In the genomic region with DNA sequence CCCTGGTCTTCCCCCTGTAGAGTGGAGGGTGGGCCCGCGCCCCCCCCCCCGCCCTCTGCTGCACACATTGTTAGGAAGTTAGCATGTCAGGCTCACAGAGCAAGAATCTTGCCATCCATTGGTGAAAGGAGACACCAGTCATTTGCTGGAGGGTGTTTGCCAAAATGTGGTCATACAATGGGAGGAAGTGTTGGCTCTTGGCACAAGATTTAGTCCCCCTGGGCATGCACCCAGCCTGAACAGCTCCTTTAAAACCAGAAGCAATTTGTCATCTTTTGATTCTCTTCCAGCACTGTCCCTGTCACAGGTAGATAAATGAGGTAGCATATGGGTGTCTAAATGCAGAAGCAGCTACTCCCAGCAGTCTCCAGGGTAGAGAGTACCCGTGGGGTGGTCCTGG, we compare ENCODE assay signal across 9 mouse cellular contexts.
DNase-seq lines count a peak whose midpoint lies in the region; TF ChIP-seq lines count a peak whose summit lies in the region.
"Had no signal": no experiment of that assay in that cellular context is flagged by ENCODE, and none has a peak within 500 bp of the region (broad histone marks: within the 10 kb centered on the region; RNA-seq: fewer than 3 reads in every experiment).

No protein-coding gene starts in this region.

- peak; percentile 32 to 52 for DNase-seq in heart, postnatal 10 days
- DNase-seq in heart, adult 9 months (ENCODE audit: low spot score in 2 of 2): no peak
- DNase-seq in MEL (ENCODE audit: low read depth, low spot score): peak; percentile 52
- peak; percentile 61 for DNase-seq in cerebellum, adult 9-10 months
- DNase-seq in kidney, postnatal 36 days: peak; percentile 60 to 61
- no peak for DNase-seq in right cerebral cortex, adult 18-20 months
- no peak for DNase-seq in embryo, embryonic 10 days (ENCODE audit: low spot score)
- no peak for DNase-seq in thymus, postnatal 25 days

- no peak for TF ChIP-seq CTCF in MEL (IDR thresholded peaks at IDR 0.05 in 2 of 3, conservative IDR thresholded peaks at IDR 0.05 in 1 of 3; ENCODE audit: control insufficient read depth in 1 of 3, insufficient read depth in 1 of 3, low read depth in 2 of 3, low read length in 3 of 3, poor library complexity in 1 of 3, severe bottlenecking in 1 of 3)

- no peaks in the 10 kb centered on the region for H3K79me2 ChIP-seq in MEL (ENCODE audit: control insufficient read depth, insufficient read depth, low read length, poor library complexity)

- no peak for TF ChIP-seq RAD21 in MEL (IDR thresholded peaks at IDR 0.05; ENCODE audit: low read depth, low read length)

- H3K27me3 ChIP-seq in MEL (ENCODE audit: control insufficient read depth in 1 of 2, insufficient read depth in 2 of 2, low read length in 2 of 2): no peaks in the 10 kb centered on the region
- H3K27me3 ChIP-seq: midbrain, embryonic 12.5 days had no signal

- H3K4me1 ChIP-seq in MEL (ENCODE audit: control insufficient read depth in 1 of 2, insufficient read depth in 2 of 2, low read length in 2 of 2): no peaks in the 10 kb centered on the region

- no peaks in the 10 kb centered on the region; a peak in 2 of 4 replicates for H3K36me3 ChIP-seq in MEL (ENCODE audit: control insufficient read depth in 1 of 2, insufficient read depth in 2 of 2, low read length in 2 of 2)

- H3K4me3 ChIP-seq in MEL (ENCODE audit: control insufficient read depth in 1 of 2, insufficient read depth in 1 of 2, low read depth in 2 of 2, low read length in 2 of 2): no peak overlapping the region
- H3K4me3 ChIP-seq: midbrain, embryonic 12.5 days had no signal

- TF ChIP-seq POLR2A in MEL (IDR thresholded peaks at IDR 0.05; ENCODE audit: control insufficient read depth in 1 of 2, insufficient read depth in 1 of 2, low read depth in 1 of 2, low read length in 2 of 2, poor library complexity in 1 of 2): no peak

- TF ChIP-seq EP300 in MEL (IDR thresholded peaks at IDR 0.05; ENCODE audit: low read depth in 1 of 2, low read length in 2 of 2): no peak

- intact Hi-C loops in heart, postnatal 10 days (cut with DNase I): no loop called here

- no peaks in the 10 kb centered on the region for H3K9me3 ChIP-seq in MEL (replicated peaks; ENCODE audit: insufficient read depth, low read length)
- H3K9me3 ChIP-seq: midbrain, embryonic 12.5 days had no signal

- no peak overlapping the region for H3K27ac ChIP-seq in MEL (ENCODE audit: control insufficient read depth, low read depth, low read length)
- H3K27ac ChIP-seq: midbrain, embryonic 12.5 days had no signal

- no peak overlapping the region for H3K9ac ChIP-seq in MEL (ENCODE audit: control insufficient read depth, low read depth, low read length, poor library complexity, severe bottlenecking)
- H3K9ac ChIP-seq: midbrain, embryonic 12.5 days had no signal

TF ChIP-seq in MEL, 35 proteins besides CTCF, POLR2A, EP300 and RAD21:
- TF ChIP-seq NELFE (IDR thresholded peaks at IDR 0.05; ENCODE audit: low read depth, low read length) (no peak), TCF12 (IDR thresholded peaks at IDR 0.05; ENCODE audit: low read depth, low read length) (peak; percentile 28; the same call in 1 of the 2 replicates), ETS1 (IDR thresholded peaks at IDR 0.05; ENCODE audit: low read depth, low read length) (peak; percentile 28; the same call in 1 of the 2 replicates)

Comparison
In these comparisons a context has a peak if more than half of its experiments do, and no peak if none do; other contexts are left out.
1. DNase-seq: peak in heart, postnatal 10 days (2 of 2), MEL (single experiment), cerebellum, adult 9-10 months (single experiment) and kidney, postnatal 36 days (2 of 2); none in heart, adult 9 months (0 of 2), right cerebral cortex, adult 18-20 months (single experiment), embryo, embryonic 10 days (single experiment) and thymus, postnatal 25 days (single experiment).